Mouse (Mus musculus): ENCODE results near the gene Ube2d2b. TPM values are rescaled to one million over a fixed set of nuclear protein-coding genes. Genes with fewer than 3 reads are reported as not detected.

Gene Ube2d2b
- polyA plus RNA-seq, 1 experiment: not detected

DNA sequence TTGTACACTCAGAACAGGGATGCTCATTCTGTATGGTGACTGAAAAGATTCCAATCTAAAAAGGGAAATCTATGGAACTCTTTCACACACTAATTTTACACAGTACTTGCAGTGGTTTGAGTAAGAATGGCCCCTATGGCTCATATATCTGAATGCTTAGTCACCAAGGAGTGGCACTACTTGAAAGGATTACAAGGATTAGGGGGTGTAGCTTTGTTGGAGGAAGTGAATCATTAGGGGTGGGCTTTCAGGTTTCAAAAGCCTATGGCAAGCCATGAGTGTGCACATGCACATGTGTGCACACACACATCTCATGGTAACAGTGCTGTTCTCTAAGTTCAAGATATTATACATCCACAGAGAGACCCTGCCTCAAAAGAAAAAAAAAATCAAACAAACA, 27.3 kb upstream of the Ube2d2b start:
- H3K4me3 ChIP-seq (ENCODE audit: insufficient read depth, low read length): no peak overlapping the region
- no peaks in the 10 kb centered on the region for H3K4me1 ChIP-seq (ENCODE audit: control insufficient read depth, insufficient read depth, low read length)
- TF ChIP-seq POLR2A (IDR thresholded peaks at IDR 0.05; ENCODE audit: low read depth, low read length): no peak
- no peak for TF ChIP-seq CTCF (IDR thresholded peaks at IDR 0.05; ENCODE audit: borderline replicate concordance, insufficient read depth, low read length)
- no peak overlapping the region for H3K27ac ChIP-seq (ENCODE audit: insufficient read depth, low read length)

DNA sequence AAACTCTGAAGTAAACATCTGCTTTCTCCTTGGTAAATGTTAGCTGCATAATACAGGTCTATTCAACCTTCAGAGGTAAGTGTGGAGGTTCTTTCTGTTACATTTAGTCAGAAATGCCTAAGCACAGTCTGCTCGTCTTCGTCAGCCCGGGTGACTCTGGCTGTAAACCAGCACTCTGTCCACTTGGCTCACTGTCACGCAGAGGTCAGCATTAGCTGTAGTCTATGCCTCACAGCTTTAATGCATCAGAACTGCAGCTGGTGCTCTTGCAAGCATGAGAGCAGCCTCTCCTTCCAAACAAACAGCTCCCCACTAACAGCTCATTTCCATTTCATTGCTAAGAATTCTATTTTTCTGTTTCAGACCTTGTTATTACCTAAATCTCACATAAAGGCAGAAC, 22.4 kb upstream of the Ube2d2b start:
- no peak for TF ChIP-seq POLR2A (IDR thresholded peaks at IDR 0.05; ENCODE audit: low read depth, low read length)
- TF ChIP-seq CTCF (IDR thresholded peaks at IDR 0.05; ENCODE audit: borderline replicate concordance, insufficient read depth, low read length): no peak
- Histone ChIP-seq H3K4me3 (ENCODE audit: insufficient read depth, low read length) (no peak overlapping the region), H3K27ac (ENCODE audit: insufficient read depth, low read length) (no peak overlapping the region), H3K4me1 (ENCODE audit: control insufficient read depth, insufficient read depth, low read length) (no peaks in the 10 kb centered on the region)

DNA sequence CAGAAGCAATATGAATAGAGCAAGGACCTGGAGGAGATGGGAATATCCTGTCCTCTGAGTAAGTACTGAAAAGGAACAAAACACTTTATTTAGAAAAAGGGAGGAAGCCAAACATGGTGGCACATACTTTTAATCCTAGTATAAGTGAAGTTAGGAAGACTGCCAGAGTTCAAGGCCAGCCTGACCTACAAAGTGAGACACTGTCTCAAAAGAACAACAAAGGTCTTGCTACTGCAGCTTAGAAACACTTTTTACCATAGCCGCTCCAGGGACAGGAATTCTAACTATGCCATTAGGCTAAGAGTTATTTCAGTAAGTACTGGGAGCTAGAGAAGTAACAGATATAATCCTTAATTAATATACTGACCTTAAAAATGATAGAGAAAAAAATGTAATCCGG, 15.2 kb upstream of the Ube2d2b start:
- TF ChIP-seq CTCF (IDR thresholded peaks at IDR 0.05; ENCODE audit: borderline replicate concordance, insufficient read depth, low read length): no peak
- TF ChIP-seq POLR2A (IDR thresholded peaks at IDR 0.05; ENCODE audit: low read depth, low read length): no peak
- H3K27ac ChIP-seq (ENCODE audit: insufficient read depth, low read length): no peak overlapping the region
- H3K4me3 ChIP-seq (ENCODE audit: insufficient read depth, low read length): no peak overlapping the region
- H3K4me1 ChIP-seq (ENCODE audit: control insufficient read depth, insufficient read depth, low read length): no peaks in the 10 kb centered on the region

DNA sequence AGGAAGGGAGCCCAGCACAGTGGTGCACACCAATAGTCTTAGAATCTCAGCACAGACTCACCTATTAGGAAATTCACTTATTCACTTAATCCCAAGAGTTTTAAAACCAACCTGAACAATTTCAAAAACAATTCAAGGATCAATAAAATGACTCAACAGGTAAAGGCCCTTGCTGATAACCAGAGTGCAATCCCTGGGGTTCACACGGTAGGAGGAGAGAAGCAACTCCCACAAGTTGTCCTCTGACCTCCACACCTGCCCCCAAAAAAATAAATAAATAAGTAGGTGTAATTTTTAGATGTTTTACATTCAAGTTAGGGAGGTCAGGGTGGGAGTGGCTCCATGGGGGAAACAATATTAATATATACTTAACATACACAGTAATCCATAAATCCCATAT, 7.4 kb upstream of the Ube2d2b start:
- TF ChIP-seq CTCF (IDR thresholded peaks at IDR 0.05; ENCODE audit: borderline replicate concordance, insufficient read depth, low read length) (no peak), POLR2A (IDR thresholded peaks at IDR 0.05; ENCODE audit: low read depth, low read length) (no peak)
- no peak overlapping the region for H3K27ac ChIP-seq (ENCODE audit: insufficient read depth, low read length)
- no peaks in the 10 kb centered on the region for H3K4me1 ChIP-seq (ENCODE audit: control insufficient read depth, insufficient read depth, low read length)
- H3K4me3 ChIP-seq (ENCODE audit: insufficient read depth, low read length): no peak overlapping the region

DNA sequence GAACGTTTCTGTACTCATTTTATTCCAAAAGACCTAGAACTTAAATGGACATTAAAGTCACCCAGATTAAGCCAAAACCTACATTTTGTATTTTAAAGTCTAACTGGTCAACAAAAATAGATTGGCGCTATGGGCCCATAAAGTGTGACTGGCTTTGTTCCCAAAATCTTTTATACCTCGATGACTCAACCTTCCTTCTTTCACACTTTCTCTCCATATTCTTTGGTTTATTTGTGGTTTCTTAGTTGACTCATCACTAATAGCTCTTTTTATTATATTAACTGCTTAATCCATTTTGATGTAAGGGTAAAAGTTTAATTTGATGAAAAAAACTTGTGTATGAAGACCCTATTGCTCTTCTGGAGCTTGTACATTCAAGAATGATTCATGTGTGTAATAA, 1.5 kb downstream of the Ube2d2b start:
- no peak overlapping the region for H3K4me3 ChIP-seq (ENCODE audit: insufficient read depth, low read length)
- TF ChIP-seq CTCF (IDR thresholded peaks at IDR 0.05; ENCODE audit: borderline replicate concordance, insufficient read depth, low read length): no peak
- TF ChIP-seq POLR2A (IDR thresholded peaks at IDR 0.05; ENCODE audit: low read depth, low read length): no peak
- no peak overlapping the region for H3K27ac ChIP-seq (ENCODE audit: insufficient read depth, low read length)
- no peaks in the 10 kb centered on the region for H3K4me1 ChIP-seq (ENCODE audit: control insufficient read depth, insufficient read depth, low read length)

DNA sequence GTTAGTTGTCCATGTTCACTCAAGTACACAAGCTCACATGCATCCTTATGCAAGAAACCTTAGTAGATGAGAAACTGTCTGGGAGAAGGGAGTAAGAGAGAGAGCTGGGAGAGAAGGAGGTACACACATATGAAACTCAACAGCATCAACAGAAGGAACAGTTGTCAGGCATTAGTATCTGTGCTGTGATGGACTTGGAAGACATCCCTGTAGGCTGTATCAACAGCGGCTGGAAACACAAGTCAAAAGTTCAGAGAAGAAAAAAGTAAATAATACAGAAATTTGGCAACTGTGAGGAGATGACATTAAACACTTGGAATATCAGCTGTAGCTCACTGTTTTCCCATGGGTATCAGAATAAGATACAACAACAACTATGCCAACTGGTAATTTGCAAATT, 4.4 kb downstream of the Ube2d2b start:
- H3K4me1 ChIP-seq (ENCODE audit: control insufficient read depth, insufficient read depth, low read length): no peaks in the 10 kb centered on the region

DNA sequence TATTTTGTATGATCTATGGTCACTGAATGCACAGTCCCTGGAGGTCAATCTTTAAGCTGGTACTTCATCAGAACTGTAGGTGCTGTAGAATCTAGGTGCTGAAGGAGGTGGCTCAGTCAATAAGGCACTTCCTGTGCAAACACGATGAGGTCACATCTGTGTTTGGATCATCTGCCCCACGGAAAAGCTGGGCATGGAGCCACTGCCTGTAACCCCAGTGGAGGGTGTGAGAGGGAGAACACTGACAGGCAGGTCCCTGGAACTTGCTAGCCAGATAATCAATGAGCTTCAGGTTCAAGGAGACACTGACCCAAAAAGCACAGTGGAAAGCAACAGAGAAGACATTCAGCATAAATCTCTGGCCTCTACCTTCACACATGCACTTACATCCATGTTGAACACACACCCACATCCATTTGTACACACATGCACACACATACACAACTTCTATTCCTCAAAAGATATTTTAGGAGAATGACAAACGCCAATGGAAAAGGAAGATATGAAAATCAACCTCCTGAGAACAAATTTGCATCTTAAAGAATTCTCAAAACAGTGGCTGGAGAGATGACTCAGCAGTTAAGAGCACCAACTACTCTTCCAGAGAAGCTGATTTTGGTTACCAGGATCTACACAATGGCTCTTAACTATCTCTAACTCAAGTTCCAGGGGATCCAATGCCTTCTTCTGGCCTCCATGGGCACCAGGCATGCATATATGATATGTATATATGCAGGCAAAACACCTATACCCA, 9.2 kb downstream of the Ube2d2b start:
- Histone ChIP-seq H3K4me1 (ENCODE audit: control insufficient read depth, insufficient read depth, low read length) (no peaks in the 10 kb centered on the region), H3K27ac (ENCODE audit: insufficient read depth, low read length) (peak overlapping the region; percentile 13; the same call in 1 of the 2 replicates), H3K4me3 (ENCODE audit: insufficient read depth, low read length) (no peak overlapping the region)
- TF ChIP-seq POLR2A (IDR thresholded peaks at IDR 0.05; ENCODE audit: low read depth, low read length): no peak
- TF ChIP-seq CTCF (IDR thresholded peaks at IDR 0.05; ENCODE audit: borderline replicate concordance, insufficient read depth, low read length): no peak

More for the DNA sequence above, 4.4 kb downstream of the Ube2d2b start:
- H3K4me3 ChIP-seq (ENCODE audit: insufficient read depth, low read length): no peak overlapping the region
- no peak overlapping the region for H3K27ac ChIP-seq (ENCODE audit: insufficient read depth, low read length)
- no peak for TF ChIP-seq CTCF (IDR thresholded peaks at IDR 0.05; ENCODE audit: borderline replicate concordance, insufficient read depth, low read length)
- no peak for TF ChIP-seq POLR2A (IDR thresholded peaks at IDR 0.05; ENCODE audit: low read depth, low read length)

DNA sequence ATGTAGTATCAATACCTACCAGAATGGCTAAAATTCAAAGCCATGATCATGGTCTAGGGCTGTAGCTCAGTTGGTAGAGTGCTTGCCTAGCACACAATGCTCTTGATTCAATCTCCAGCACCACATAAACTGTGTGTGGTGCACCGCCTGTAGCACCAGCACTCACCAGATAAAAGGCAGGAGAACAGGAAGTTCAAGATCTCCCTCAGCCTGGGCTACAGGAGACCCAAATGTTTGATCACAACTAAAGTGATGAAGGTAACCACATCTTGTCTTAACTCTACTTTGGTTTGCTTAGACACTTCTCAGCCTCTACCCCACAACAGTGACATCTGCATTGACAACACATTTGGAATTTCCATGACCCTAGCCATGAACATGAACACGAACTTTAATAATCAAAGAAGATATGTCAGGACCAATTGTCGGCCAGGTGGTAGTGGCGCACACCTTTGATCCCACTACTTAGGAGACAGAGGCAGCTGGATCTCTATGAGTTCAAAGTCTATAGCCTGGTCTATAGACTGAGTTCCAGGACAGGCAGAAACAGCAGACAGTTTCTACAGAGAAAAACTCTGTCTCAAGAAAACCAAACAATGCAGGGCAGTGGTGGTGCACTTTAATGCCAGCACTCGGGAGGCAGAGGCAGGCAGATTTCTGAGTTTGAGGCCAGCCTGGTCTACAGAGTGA, 10.8 kb downstream of the Ube2d2b start:
- no peak for TF ChIP-seq POLR2A (IDR thresholded peaks at IDR 0.05; ENCODE audit: low read depth, low read length)
- TF ChIP-seq CTCF (IDR thresholded peaks at IDR 0.05; ENCODE audit: borderline replicate concordance, insufficient read depth, low read length): no peak
- no peak overlapping the region for H3K4me3 ChIP-seq (ENCODE audit: insufficient read depth, low read length)
- H3K4me1 ChIP-seq (ENCODE audit: control insufficient read depth, insufficient read depth, low read length): no peaks in the 10 kb centered on the region
- H3K27ac ChIP-seq (ENCODE audit: insufficient read depth, low read length): no peak overlapping the region

DNA sequence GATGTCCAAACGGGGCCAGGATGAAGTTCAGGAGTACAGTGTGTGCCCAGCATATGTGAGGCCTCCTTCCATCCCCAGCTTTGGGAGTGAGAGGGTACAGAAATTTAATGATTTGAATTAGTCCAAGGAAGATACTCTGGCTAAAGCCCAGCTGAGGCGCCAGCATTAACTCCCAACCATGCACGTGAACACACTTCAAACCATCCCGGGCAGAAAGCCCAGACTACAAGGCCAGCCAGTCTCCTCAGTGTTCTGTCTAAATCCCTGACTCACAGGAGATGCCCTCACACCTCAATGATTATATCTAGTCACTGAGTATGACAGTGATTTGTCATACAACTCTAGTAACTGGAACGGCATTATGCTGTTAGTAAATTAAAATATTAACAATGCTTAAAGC, 17.4 kb downstream of the Ube2d2b start:
- Histone ChIP-seq H3K4me3 (ENCODE audit: insufficient read depth, low read length) (no peak overlapping the region), H3K27ac (ENCODE audit: insufficient read depth, low read length) (no peak overlapping the region), H3K4me1 (ENCODE audit: control insufficient read depth, insufficient read depth, low read length) (no peaks in the 10 kb centered on the region)
- TF ChIP-seq POLR2A (IDR thresholded peaks at IDR 0.05; ENCODE audit: low read depth, low read length) (no peak), CTCF (IDR thresholded peaks at IDR 0.05; ENCODE audit: borderline replicate concordance, insufficient read depth, low read length) (no peak)

DNA sequence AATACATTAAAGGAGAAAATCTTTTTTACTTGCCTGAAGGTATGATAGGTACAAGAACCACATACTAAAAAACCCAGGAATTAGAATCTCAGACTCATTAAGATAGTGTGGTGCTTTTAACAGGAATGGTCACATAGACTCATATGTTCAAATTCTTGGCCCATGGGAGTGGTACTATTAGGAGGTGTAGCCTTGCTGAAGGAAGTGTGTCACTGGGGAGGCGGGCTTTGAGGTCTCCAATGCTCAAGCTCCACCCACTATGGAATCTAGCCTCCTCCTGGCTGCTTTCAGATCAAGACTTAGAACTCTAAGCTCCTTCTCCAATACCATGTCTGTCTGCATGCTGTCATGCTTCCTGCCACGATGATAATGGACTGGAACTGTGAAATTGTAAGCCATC, 17.9 kb downstream of the Ube2d2b start:
- no peaks in the 10 kb centered on the region for H3K4me1 ChIP-seq (ENCODE audit: control insufficient read depth, insufficient read depth, low read length)
- no peak overlapping the region for H3K27ac ChIP-seq (ENCODE audit: insufficient read depth, low read length)
- H3K4me3 ChIP-seq (ENCODE audit: insufficient read depth, low read length): no peak overlapping the region
- no peak for TF ChIP-seq POLR2A (IDR thresholded peaks at IDR 0.05; ENCODE audit: low read depth, low read length)
